Mouse (Mus musculus): ENCODE measurements around the gene Hist1h2bj. TPM values are rescaled to one million over a fixed set of nuclear protein-coding genes. Genes with fewer than 3 reads are reported as not detected.

Gene Hist1h2bj
- polyA plus RNA-seq, 1 experiment from 2014 or later, result 13.4 TPM

GRCm38 (mm10) chr13:22043503-22044431 is 753 bp downstream of the Hist1h2bj start:
- peak overlapping the region; percentile 68 for H3K9ac ChIP-seq (ENCODE audit: low read depth, low read length)
- peak overlapping the region; percentile 95 for H3K27ac ChIP-seq (ENCODE audit: low read length)
- no peaks in the 10 kb centered on the region for H3K27me3 ChIP-seq (ENCODE audit: control insufficient read depth, insufficient read depth, low read depth, low read length)
- under 1% methylated on average over 9 of the region's 14 CpGs for WGBS (ENCODE audit: insufficient replicate concordance)
- no peaks in the 10 kb centered on the region for H3K36me3 ChIP-seq (ENCODE audit: control insufficient read depth, insufficient read depth)
- peaks cover 24% of the 10 kb centered on the region for H3K4me1 ChIP-seq (ENCODE audit: control insufficient read depth, low read depth, low read length)
- no peaks in the 10 kb centered on the region for H3K9me3 ChIP-seq (replicated peaks; ENCODE audit: control insufficient read depth, low read length)
- H3K4me3 ChIP-seq (ENCODE audit: low read depth, low read length), result peak overlapping the region; percentile 56
- peak overlapping the region; percentile 67 for H3K4me2 ChIP-seq (ENCODE audit: low read depth, low read length)
- ATAC-seq (ENCODE audit: low read depth), result peak; percentile 7

GRCm38 (mm10) chr13:22044432-22045155 is 1.6 kb downstream of the Hist1h2bj start:
- Histone ChIP-seq H3K9ac (ENCODE audit: low read depth, low read length) (peak overlapping the region; percentile 68), H3K36me3 (ENCODE audit: control insufficient read depth, insufficient read depth) (no peaks in the 10 kb centered on the region), H3K27me3 (ENCODE audit: control insufficient read depth, insufficient read depth, low read depth, low read length) (no peaks in the 10 kb centered on the region), H3K9me3 (replicated peaks; ENCODE audit: control insufficient read depth, low read length) (no peaks in the 10 kb centered on the region), H3K27ac (ENCODE audit: low read length) (peak overlapping the region; percentile 95), H3K4me3 (ENCODE audit: low read depth, low read length) (peak overlapping the region; percentile 56), H3K4me2 (ENCODE audit: low read depth, low read length) (peak overlapping the region; percentile 67), H3K4me1 (ENCODE audit: control insufficient read depth, low read depth, low read length) (peaks cover 28% of the 10 kb centered on the region)
- ATAC-seq (ENCODE audit: low read depth), result no peak
- WGBS (ENCODE audit: insufficient replicate concordance), result 85% methylated on average over 6 of the region's 6 CpGs

GRCm38 (mm10) chr13:22045311-22045710 is 2.3 kb downstream of the Hist1h2bj start:
- Histone ChIP-seq H3K27ac (ENCODE audit: low read length) (peak overlapping the region; percentile 45), H3K36me3 (ENCODE audit: control insufficient read depth, insufficient read depth) (no peaks in the 10 kb centered on the region), H3K4me2 (ENCODE audit: low read depth, low read length) (peak overlapping the region; percentile 67; the same call in 1 of the 2 replicates), H3K9ac (ENCODE audit: low read depth, low read length) (peak overlapping the region; percentile 68), H3K9me3 (replicated peaks; ENCODE audit: control insufficient read depth, low read length) (no peaks in the 10 kb centered on the region), H3K4me3 (ENCODE audit: low read depth, low read length) (peak overlapping the region; percentile 9; the same call in 1 of the 2 replicates), H3K27me3 (ENCODE audit: control insufficient read depth, insufficient read depth, low read depth, low read length) (no peaks in the 10 kb centered on the region), H3K4me1 (ENCODE audit: control insufficient read depth, low read depth, low read length) (peaks cover 28% of the 10 kb centered on the region)
- 35% methylated on average over 2 of the region's 2 CpGs for WGBS (ENCODE audit: insufficient replicate concordance)
- no peak for ATAC-seq (ENCODE audit: low read depth)

- H3K36me3 ChIP-seq (ENCODE audit: control insufficient read depth, insufficient read depth), result no peaks in the 10 kb centered on the region
- no peak overlapping the region for H3K9ac ChIP-seq (ENCODE audit: low read depth, low read length)
- no peak overlapping the region for H3K4me2 ChIP-seq (ENCODE audit: low read depth, low read length)
- WGBS (ENCODE audit: insufficient replicate concordance), result 62% methylated on average over 2 of the region's 2 CpGs
- H3K4me1 ChIP-seq (ENCODE audit: control insufficient read depth, low read depth, low read length), result peaks cover 31% of the 10 kb centered on the region
- H3K4me3 ChIP-seq (ENCODE audit: low read depth, low read length), result no peak overlapping the region
- ATAC-seq (ENCODE audit: low read depth), result no peak
- no peaks in the 10 kb centered on the region for H3K9me3 ChIP-seq (replicated peaks; ENCODE audit: control insufficient read depth, low read length)
- no peaks in the 10 kb centered on the region for H3K27me3 ChIP-seq (ENCODE audit: control insufficient read depth, insufficient read depth, low read depth, low read length)
- no peak overlapping the region for H3K27ac ChIP-seq (ENCODE audit: low read length)
Measured at GRCm38 (mm10) chr13:22049041-22049440, 6.0 kb downstream of the Hist1h2bj start.

- H3K4me3 ChIP-seq (ENCODE audit: low read depth, low read length), result peak overlapping the region; percentile 63
- H3K9me3 ChIP-seq (replicated peaks; ENCODE audit: control insufficient read depth, low read length), result no peaks in the 10 kb centered on the region
- H3K9ac ChIP-seq (ENCODE audit: low read depth, low read length), result peak overlapping the region; percentile 63
- H3K4me1 ChIP-seq (ENCODE audit: control insufficient read depth, low read depth, low read length), result peaks cover 25% of the 10 kb centered on the region
- no peaks in the 10 kb centered on the region for H3K36me3 ChIP-seq (ENCODE audit: control insufficient read depth, insufficient read depth)
- ATAC-seq (ENCODE audit: low read depth), result no peak
- peak overlapping the region; percentile 85 for H3K4me2 ChIP-seq (ENCODE audit: low read depth, low read length)
- no peaks in the 10 kb centered on the region for H3K27me3 ChIP-seq (ENCODE audit: control insufficient read depth, insufficient read depth, low read depth, low read length)
- H3K27ac ChIP-seq (ENCODE audit: low read length), result peak overlapping the region; percentile 50
- under 1% methylated on average over 14 of the region's 14 CpGs for WGBS (ENCODE audit: insufficient replicate concordance)
Measured at GRCm38 (mm10) chr13:22049737-22050440, 6.9 kb downstream of the Hist1h2bj start.

GRCm38 (mm10) chr13:22050591-22051522 is 7.8 kb downstream of the Hist1h2bj start:
- H3K27ac ChIP-seq (ENCODE audit: low read length), result peak overlapping the region; percentile 70
- ATAC-seq (ENCODE audit: low read depth), result peak; percentile 94
- under 1% methylated on average over 52 of the region's 52 CpGs for WGBS (ENCODE audit: insufficient replicate concordance)
- no peaks in the 10 kb centered on the region for H3K36me3 ChIP-seq (ENCODE audit: control insufficient read depth, insufficient read depth)
- H3K4me3 ChIP-seq (ENCODE audit: low read depth, low read length), result peak overlapping the region; percentile 63
- H3K9ac ChIP-seq (ENCODE audit: low read depth, low read length), result peak overlapping the region; percentile 66
- no peaks in the 10 kb centered on the region for H3K27me3 ChIP-seq (ENCODE audit: control insufficient read depth, insufficient read depth, low read depth, low read length)
- peak overlapping the region; percentile 85 for H3K4me2 ChIP-seq (ENCODE audit: low read depth, low read length)
- no peaks in the 10 kb centered on the region for H3K9me3 ChIP-seq (replicated peaks; ENCODE audit: control insufficient read depth, low read length)
- H3K4me1 ChIP-seq (ENCODE audit: control insufficient read depth, low read depth, low read length), result peaks cover 18% of the 10 kb centered on the region

- Histone ChIP-seq H3K27ac (ENCODE audit: low read length) (no peak overlapping the region), H3K27me3 (ENCODE audit: control insufficient read depth, insufficient read depth, low read depth, low read length) (no peaks in the 10 kb centered on the region), H3K9ac (ENCODE audit: low read depth, low read length) (peak overlapping the region; percentile 66), H3K9me3 (replicated peaks; ENCODE audit: control insufficient read depth, low read length) (no peaks in the 10 kb centered on the region), H3K4me1 (ENCODE audit: control insufficient read depth, low read depth, low read length) (peaks cover 18% of the 10 kb centered on the region), H3K4me2 (ENCODE audit: low read depth, low read length) (peak overlapping the region; percentile 85), H3K36me3 (ENCODE audit: control insufficient read depth, insufficient read depth) (no peaks in the 10 kb centered on the region), H3K4me3 (ENCODE audit: low read depth, low read length) (peak overlapping the region; percentile 63)
- WGBS (ENCODE audit: insufficient replicate concordance), result 10% methylated on average over 5 of the region's 5 CpGs
- ATAC-seq (ENCODE audit: low read depth), result no peak
Measured at GRCm38 (mm10) chr13:22051523-22051859, 8.5 kb downstream of the Hist1h2bj start.

- H3K36me3 ChIP-seq (ENCODE audit: control insufficient read depth, insufficient read depth), result no peaks in the 10 kb centered on the region
- H3K27ac ChIP-seq (ENCODE audit: low read length), result no peak overlapping the region
- H3K9me3 ChIP-seq (replicated peaks; ENCODE audit: control insufficient read depth, low read length), result no peaks in the 10 kb centered on the region
- H3K4me1 ChIP-seq (ENCODE audit: control insufficient read depth, low read depth, low read length), result peaks cover 18% of the 10 kb centered on the region
- H3K9ac ChIP-seq (ENCODE audit: low read depth, low read length), result no peak overlapping the region
- whole genome bisulfite sequencing (ENCODE audit: insufficient replicate concordance), result 83% methylated on average over 1 of the region's 1 CpGs
- no peak overlapping the region for H3K4me3 ChIP-seq (ENCODE audit: low read depth, low read length)
- no peaks in the 10 kb centered on the region for H3K27me3 ChIP-seq (ENCODE audit: control insufficient read depth, insufficient read depth, low read depth, low read length)
- no peak for ATAC-seq (ENCODE audit: low read depth)
- no peak overlapping the region for H3K4me2 ChIP-seq (ENCODE audit: low read depth, low read length)
Measured at GRCm38 (mm10) chr13:22053754-22054153, 10.7 kb downstream of the Hist1h2bj start.

All from liver, embryonic 16.5 days (tissue).